Mouse (Mus musculus) embryonic fibroblast, embryonic 13.5 days (primary cell): ENCODE measurements around the gene Nfatc4.

ENCODE experiments used
- CTCF ChIP-seq: IDR thresholded peaks from 2 replicates; pipeline ENCODE4 v1.5.1; 2011; ENCODE audit warnings: mild to moderate bottlenecking, control low read depth, low read length, moderate library complexity, borderline replicate concordance; ENCODE audit not compliant: insufficient read depth
- POLR2A ChIP-seq: IDR thresholded peaks from 2 replicates; pipeline ENCODE4 v1.6.1; 2011; ENCODE audit warnings: low read depth, mild to moderate bottlenecking, control low read depth, low read length, moderate library complexity

DNA sequence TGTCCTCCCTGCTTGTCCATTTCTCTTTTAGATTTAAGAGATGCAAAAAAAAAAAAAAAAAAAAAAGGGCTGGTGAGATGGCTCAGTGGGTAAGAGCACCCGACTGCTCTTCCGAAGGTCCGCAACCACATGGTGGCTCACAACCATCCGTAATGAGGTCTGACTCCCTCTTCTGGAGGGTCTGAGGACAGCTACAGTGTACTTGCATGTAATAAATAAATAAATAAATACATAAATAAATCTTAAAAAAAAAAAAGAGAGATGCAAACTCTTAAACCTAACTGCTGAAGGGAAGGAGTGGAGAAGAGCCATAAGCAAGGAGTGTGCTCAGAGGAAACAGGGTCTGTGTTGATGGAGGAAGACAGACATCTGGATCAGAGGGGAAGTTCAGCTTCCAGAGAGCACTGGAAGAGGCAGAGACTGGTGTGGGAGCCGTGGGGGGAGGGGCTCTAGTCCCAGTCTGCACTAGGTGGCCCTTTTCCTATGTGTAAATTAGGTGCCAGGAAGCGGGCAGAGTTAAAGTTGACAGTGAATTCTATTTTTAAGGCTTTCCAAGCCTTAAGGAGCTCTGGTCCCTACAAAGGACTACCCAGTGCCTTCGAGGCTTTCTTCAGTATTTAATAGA lies 55.5 kb downstream of the Nfatc4 start:
- TF ChIP-seq CTCF (no peak), POLR2A (no peak)
